Mouse (Mus musculus): Measurements from ENCODE around the gene Elp1.

GRCm38 (mm10) chr4:56809050-56809449 is 6.9 kb upstream of the Elp1 start:
- TF ChIP-seq TAL1 (conservative IDR thresholded peaks at IDR 0.05; ENCODE audit: low read depth, low read length): no peak
- no peak for TF ChIP-seq CTCF (IDR thresholded peaks at IDR 0.05; ENCODE audit: low read depth, low read length)
- TF ChIP-seq GATA1 (IDR thresholded peaks at IDR 0.05; ENCODE audit: borderline replicate concordance, low read length): no peak
- TF ChIP-seq POLR2AphosphoS5 (IDR thresholded peaks at IDR 0.05; ENCODE audit: insufficient replicate concordance, low read depth, low read length): no peak
- no peak for TF ChIP-seq GATA2 (IDR thresholded peaks at IDR 0.05; ENCODE audit: borderline replicate concordance, low read depth, low read length)
